In the genomic region with DNA sequence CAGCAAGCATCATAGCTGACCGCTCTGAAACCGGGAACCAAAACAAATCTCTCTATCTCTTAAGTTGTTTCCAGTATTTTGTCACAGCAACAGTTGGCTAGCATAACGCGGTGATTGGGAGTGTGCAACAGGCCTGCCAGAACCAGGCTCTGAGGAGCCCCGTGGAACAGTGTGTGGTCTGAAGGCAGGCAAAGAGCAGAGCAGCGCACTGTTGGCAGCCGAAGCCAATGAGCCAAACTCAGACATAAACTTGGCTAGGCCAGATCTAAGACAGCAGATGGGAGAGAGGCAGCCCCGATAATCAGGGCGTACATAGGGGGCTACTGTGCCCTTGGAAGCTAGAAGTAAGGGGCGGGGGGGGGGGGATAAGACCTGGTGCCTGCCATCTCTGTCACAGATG, we compare ENCODE assay signal across 17 mouse cellular contexts.
DNase-seq lines count a peak whose midpoint lies in the region; ATAC-seq and TF ChIP-seq lines count a peak whose summit lies in the region.
"Had no signal": no experiment of that assay in that cellular context is flagged by ENCODE, and none has a peak within 500 bp of the region (broad histone marks: within the 10 kb centered on the region; RNA-seq: fewer than 3 reads in every experiment).

No protein-coding gene starts in this region.

- no peak overlapping the region for H3K27ac ChIP-seq in hindbrain, postnatal 0 days
- H3K27ac ChIP-seq in hindbrain, embryonic 10.5 days, result no peak overlapping the region
- H3K27ac ChIP-seq in midbrain, postnatal 0 days (ENCODE audit: low read depth, low read length), result no peak overlapping the region
- H3K27ac ChIP-seq in midbrain, embryonic 15.5 days, result no peak overlapping the region

- H3K9me3 ChIP-seq in hindbrain, postnatal 0 days (ENCODE audit: low read length), result no peaks in the 10 kb centered on the region
- H3K9me3 ChIP-seq in hindbrain, embryonic 10.5 days, result no peaks in the 10 kb centered on the region
- H3K9me3 ChIP-seq in midbrain, postnatal 0 days (ENCODE audit: low read length), result no peaks in the 10 kb centered on the region
- H3K9me3 ChIP-seq in midbrain, embryonic 15.5 days, result no peaks in the 10 kb centered on the region

- no peaks in the 10 kb centered on the region for H3K27me3 ChIP-seq in hindbrain, postnatal 0 days (ENCODE audit: insufficient read depth, low read length)
- H3K27me3 ChIP-seq in hindbrain, embryonic 10.5 days (ENCODE audit: insufficient read depth, poor library complexity, severe bottlenecking), result no peaks in the 10 kb centered on the region
- no peaks in the 10 kb centered on the region for H3K27me3 ChIP-seq in midbrain, postnatal 0 days (ENCODE audit: insufficient read depth, low read length)
- H3K27me3 ChIP-seq in midbrain, embryonic 15.5 days (replicated peaks), result no peaks in the 10 kb centered on the region
- H3K27me3 ChIP-seq: Patski had no signal

- 70% methylated on average over 10 of the region's 10 CpGs for WGBS in hindbrain, postnatal 0 days
- WGBS in hindbrain, embryonic 10.5 days, result 91% methylated on average over 10 of the region's 10 CpGs
- 93% methylated on average over 10 of the region's 10 CpGs for WGBS in midbrain, postnatal 0 days
- 89% methylated on average over 10 of the region's 10 CpGs for WGBS in midbrain, embryonic 15.5 days

- TF ChIP-seq CTCF in hindbrain, postnatal 0 days (IDR thresholded peaks at IDR 0.05; ENCODE audit: low read depth), result no peak
- no peak for TF ChIP-seq CTCF in midbrain, postnatal 0 days (IDR thresholded peaks at IDR 0.05)

- intact Hi-C loops in left cerebral cortex, postnatal 4 days (cut with DNase I), result no loop called here
- intact Hi-C loops in left cerebral cortex, postnatal 14 days (cut with DNase I), result no loop called here

- no peak overlapping the region for H3K9ac ChIP-seq in hindbrain, postnatal 0 days (replicated peaks; ENCODE audit: low read length)
- H3K9ac ChIP-seq in midbrain, postnatal 0 days (replicated peaks; ENCODE audit: low read length, poor library complexity, severe bottlenecking), result no peak overlapping the region
- no peak overlapping the region for H3K9ac ChIP-seq in midbrain, embryonic 15.5 days

- 0 out of 2 replicates have a peak, but pooled peaks have one; percentile 17 for ATAC-seq in hindbrain, postnatal 0 days
- no peak for ATAC-seq in midbrain, postnatal 0 days (ENCODE audit: low FRiP score)
- ATAC-seq in midbrain, embryonic 15.5 days (replicated peaks), result no peak
- ATAC-seq: activated CD4-positive, CD25-positive, alpha-beta regulatory T cell, adult 4 months; CD4-positive, CD25-positive, alpha-beta regulatory T cell, adult 4 months; Patski had no signal

- no peaks in the 10 kb centered on the region for H3K4me1 ChIP-seq in hindbrain, postnatal 0 days (ENCODE audit: insufficient read depth, low read length)
- no peaks in the 10 kb centered on the region for H3K4me1 ChIP-seq in hindbrain, embryonic 10.5 days (replicated peaks)
- no peaks in the 10 kb centered on the region; the same call in 1 of the 2 replicates for H3K4me1 ChIP-seq in midbrain, postnatal 0 days (ENCODE audit: insufficient read depth, low read length)
- peaks cover 11% of the 10 kb centered on the region; the same call in 1 of the 2 replicates for H3K4me1 ChIP-seq in midbrain, embryonic 15.5 days

- peak; percentile 41 to 75 for DNase-seq in cerebellum, postnatal 10 days
- DNase-seq in cerebellum, adult 11-12 months, result no peak
- DNase-seq in hindbrain, postnatal 0 days (ENCODE audit: low spot score), result peak; percentile 23
- DNase-seq in hindbrain, embryonic 10.5 days (ENCODE audit: low spot score), result no peak
- DNase-seq in left cerebral cortex, postnatal 4 days, result peak; percentile 63
- DNase-seq in left cerebral cortex, postnatal 14 days (ENCODE audit: low spot score in 2 of 2), result no peak
- DNase-seq in midbrain, postnatal 0 days (ENCODE audit: low spot score), result peak; percentile 22
- DNase-seq: adrenal gland, adult 2 months; adrenal gland, adult 8-10 months; adrenal gland, postnatal 25 days; cerebellum, adult 11 months; cerebellum, adult 18-20 months had no signal

- no peak overlapping the region for H3K4me2 ChIP-seq in hindbrain, postnatal 0 days (ENCODE audit: low read depth, low read length)
- H3K4me2 ChIP-seq in midbrain, postnatal 0 days (ENCODE audit: low read depth, low read length, poor library complexity, severe bottlenecking), result no peak overlapping the region
- no peak overlapping the region for H3K4me2 ChIP-seq in midbrain, embryonic 15.5 days

- no peaks in the 10 kb centered on the region for H3K36me3 ChIP-seq in hindbrain, postnatal 0 days (ENCODE audit: insufficient read depth, low read length)
- no peaks in the 10 kb centered on the region for H3K36me3 ChIP-seq in hindbrain, embryonic 10.5 days
- no peaks in the 10 kb centered on the region for H3K36me3 ChIP-seq in midbrain, postnatal 0 days (ENCODE audit: insufficient read depth, low read length)
- no peaks in the 10 kb centered on the region for H3K36me3 ChIP-seq in midbrain, embryonic 15.5 days (replicated peaks)
- H3K36me3 ChIP-seq: G1E had no signal

- no peak overlapping the region for H3K4me3 ChIP-seq in hindbrain, postnatal 0 days (ENCODE audit: low read length)
- no peak overlapping the region for H3K4me3 ChIP-seq in hindbrain, embryonic 10.5 days
- no peak overlapping the region for H3K4me3 ChIP-seq in midbrain, postnatal 0 days (ENCODE audit: low read depth, low read length)
- no peak overlapping the region for H3K4me3 ChIP-seq in midbrain, embryonic 15.5 days

Comparison
In these comparisons a context has a peak if more than half of its experiments do, and no peak if none do; other contexts are left out.
1. DNase-seq: peak in cerebellum, postnatal 10 days (2 of 2), hindbrain, postnatal 0 days (single experiment), left cerebral cortex, postnatal 4 days (single experiment) and midbrain, postnatal 0 days (single experiment); none in cerebellum, adult 11-12 months (single experiment), hindbrain, embryonic 10.5 days (single experiment) and left cerebral cortex, postnatal 14 days (0 of 2).